Mouse (Mus musculus) heart, postnatal 0 days (tissue): ENCODE measurements around the gene Arhgef25.

Experiments
- CTCF ChIP-seq: IDR thresholded peaks from 2 replicates; pipeline ENCODE4 v1.5.1; 2016; ENCODE audit warnings: antibody characterized with exemption, control low read depth, low read depth
- EP300 ChIP-seq: IDR thresholded peaks from 2 replicates; pipeline ENCODE4 v1.6.1; 2016; ENCODE audit warnings: antibody characterized with exemption, low read depth

- TF ChIP-seq CTCF (no peak), EP300 (no peak)
Observed at GRCm38 (mm10) chr10:127230693-127231092, 40.8 kb upstream of the Arhgef25 start.
